ENCODE assay signal across 21 mouse cellular contexts in genomic region chr4:128983151-128983550, GRCm38 (mm10). TPM values are rescaled to one million over a fixed set of nuclear protein-coding genes. Genes with fewer than 3 reads are reported as not detected.
A peak's percentile ranks its signal among the peaks of the same experiment; 100 is the strongest.
DNase-seq lines count a peak whose midpoint lies in the region; ATAC-seq and TF ChIP-seq lines count a peak whose summit lies in the region.
"Had no signal": no experiment of that assay in that cellular context is flagged by ENCODE, and none has a peak within 500 bp of the region (broad histone marks: within the 10 kb centered on the region; RNA-seq: fewer than 3 reads in every experiment).

No protein-coding gene starts in this region.

- TF ChIP-seq POLR2A in kidney, adult 2 months (IDR thresholded peaks at IDR 0.05; ENCODE audit: low read depth, low read length), result no peak
- no peak for TF ChIP-seq POLR2A in testis, adult 2 months (IDR thresholded peaks at IDR 0.05; ENCODE audit: control insufficient read depth, low read depth, low read length)

- DNase-seq in kidney, adult 2 months, result peak; percentile 62
- DNase-seq in testis, postnatal 14 days (ENCODE audit: low spot score), result no peak
- DNase-seq in cerebellum, adult 11 months, result no peak
- no peak for DNase-seq in urinary bladder, postnatal 4 days (ENCODE audit: low spot score in 2 of 2)
- DNase-seq: B cell, adult 2 months; cerebellum, adult 18-20 months; gastrocnemius, postnatal 14 days; heart, postnatal 14 days; layer of hippocampus, adult 9-11 months; thymus, postnatal 4 days had no signal

- WGBS in kidney, adult 2 months, result 44% methylated on average over 2 of the region's 2 CpGs
- WGBS in kidney, embryonic 16.5 days, result 84% methylated on average over 2 of the region's 2 CpGs
- 49% methylated on average over 2 of the region's 2 CpGs for WGBS in liver, embryonic 15.5 days (ENCODE audit: insufficient replicate concordance)

- no peaks in the 10 kb centered on the region for H3K9me3 ChIP-seq in kidney, embryonic 16.5 days (ENCODE audit: low read length)
- no peaks in the 10 kb centered on the region for H3K9me3 ChIP-seq in liver, embryonic 15.5 days (replicated peaks)
- H3K9me3 ChIP-seq: embryonic facial prominence, embryonic 10.5 days; forebrain, embryonic 13.5 days; heart, embryonic 10.5 days; limb, embryonic 15.5 days; midbrain, embryonic 12.5 days had no signal

- peaks cover 19% of the 10 kb centered on the region for H3K4me1 ChIP-seq in kidney, adult 2 months (ENCODE audit: control insufficient read depth, insufficient read depth, low read length)
- no peaks in the 10 kb centered on the region for H3K4me1 ChIP-seq in kidney, embryonic 16.5 days (ENCODE audit: insufficient read depth, low read length)
- peaks cover 11% of the 10 kb centered on the region for H3K4me1 ChIP-seq in testis, adult 2 months (ENCODE audit: control insufficient read depth, insufficient read depth, low read length)
- peaks cover 29% of the 10 kb centered on the region for H3K4me1 ChIP-seq in liver, embryonic 15.5 days (replicated peaks)
- H3K4me1 ChIP-seq: forebrain, embryonic 13.5 days; heart, embryonic 10.5 days; limb, embryonic 15.5 days; midbrain, embryonic 12.5 days had no signal

- H3K27me3 ChIP-seq in kidney, adult 2 months (replicated peaks; ENCODE audit: control insufficient read depth, insufficient read depth, low read length), result no peaks in the 10 kb centered on the region
- no peaks in the 10 kb centered on the region for H3K27me3 ChIP-seq in kidney, embryonic 16.5 days (ENCODE audit: insufficient read depth, low read length)
- no peaks in the 10 kb centered on the region for H3K27me3 ChIP-seq in testis, adult 2 months (ENCODE audit: control insufficient read depth, insufficient read depth, low read length)
- H3K27me3 ChIP-seq in liver, embryonic 15.5 days, result no peaks in the 10 kb centered on the region
- H3K27me3 ChIP-seq: forebrain, embryonic 13.5 days; limb, embryonic 15.5 days; midbrain, embryonic 12.5 days; Patski had no signal

- H3K4me3 ChIP-seq in kidney, adult 2 months (ENCODE audit: insufficient read depth, low read depth, low read length), result no peak overlapping the region
- no peak overlapping the region for H3K4me3 ChIP-seq in kidney, embryonic 16.5 days (ENCODE audit: low read length)
- H3K4me3 ChIP-seq in testis, adult 2 months (ENCODE audit: control insufficient read depth, low read depth, low read length), result peak overlapping the region; percentile 52; the same call in 1 of the 2 replicates
- no peak overlapping the region for H3K4me3 ChIP-seq in liver, embryonic 15.5 days (replicated peaks)
- H3K4me3 ChIP-seq: embryonic facial prominence, embryonic 10.5 days; forebrain, embryonic 13.5 days; heart, embryonic 10.5 days; limb, embryonic 15.5 days; midbrain, embryonic 12.5 days had no signal

- no peak overlapping the region for H3K9ac ChIP-seq in kidney, embryonic 16.5 days (replicated peaks; ENCODE audit: low read length)
- H3K9ac ChIP-seq in liver, embryonic 15.5 days, result no peak overlapping the region
- H3K9ac ChIP-seq: forebrain, embryonic 13.5 days; hindbrain, embryonic 14.5 days; limb, embryonic 15.5 days; midbrain, embryonic 12.5 days had no signal

- no peaks in the 10 kb centered on the region for H3K36me3 ChIP-seq in kidney, adult 2 months (ENCODE audit: control insufficient read depth, insufficient read depth, low read length)
- no peaks in the 10 kb centered on the region for H3K36me3 ChIP-seq in kidney, embryonic 16.5 days (ENCODE audit: insufficient read depth, low read length)
- H3K36me3 ChIP-seq in testis, adult 2 months (ENCODE audit: control insufficient read depth, insufficient read depth, low read length), result no peaks in the 10 kb centered on the region
- H3K36me3 ChIP-seq in liver, embryonic 15.5 days (replicated peaks), result no peaks in the 10 kb centered on the region
- H3K36me3 ChIP-seq: embryonic facial prominence, embryonic 10.5 days; heart, embryonic 10.5 days; limb, embryonic 15.5 days; midbrain, embryonic 12.5 days had no signal

- no peak for ATAC-seq in kidney, embryonic 16.5 days (ENCODE audit: low FRiP score, low TSS enrichment)
- peak; percentile 13; the same call in 1 of the 2 replicates for ATAC-seq in liver, embryonic 15.5 days (ENCODE audit: insufficient read depth)
- ATAC-seq: activated CD4-positive, CD25-positive, alpha-beta regulatory T cell, adult 4 months; forebrain, embryonic 13.5 days; Patski had no signal

- H3K27ac ChIP-seq in kidney, adult 2 months (ENCODE audit: insufficient read depth, low read depth, low read length), result peak overlapping the region; percentile 95
- no peak overlapping the region for H3K27ac ChIP-seq in kidney, embryonic 16.5 days (ENCODE audit: low read length)
- H3K27ac ChIP-seq in testis, adult 2 months (ENCODE audit: control insufficient read depth, insufficient read depth, low read depth, low read length), result no peak overlapping the region
- H3K27ac ChIP-seq in liver, embryonic 15.5 days (replicated peaks), result peak overlapping the region; percentile 66
- H3K27ac ChIP-seq: embryonic facial prominence, embryonic 10.5 days; forebrain, embryonic 13.5 days; heart, embryonic 10.5 days; hindbrain, embryonic 14.5 days; limb, embryonic 15.5 days; midbrain, embryonic 12.5 days had no signal

- no peak for TF ChIP-seq CTCF in kidney, adult 2 months (conservative IDR thresholded peaks at IDR 0.05; ENCODE audit: insufficient read depth, insufficient read length, low read depth, low read length)
- TF ChIP-seq CTCF in testis, adult 2 months (IDR thresholded peaks at IDR 0.05; ENCODE audit: control insufficient read depth, insufficient read depth, insufficient replicate concordance, low read depth, low read length), result no peak

- no peak overlapping the region for H3K4me2 ChIP-seq in kidney, embryonic 16.5 days (replicated peaks; ENCODE audit: low read depth, low read length)
- H3K4me2 ChIP-seq in liver, embryonic 15.5 days, result no peak overlapping the region
- H3K4me2 ChIP-seq: forebrain, embryonic 13.5 days; hindbrain, embryonic 14.5 days; limb, embryonic 15.5 days; midbrain, embryonic 12.5 days had no signal

RNA-seq across cellular contexts. Expression of gene Ak2, which starts 8.6 kb away (rescaled TPM):
- 91.4 and 110 TPM in 2 replicates for polyA plus RNA-seq in kidney, adult 2 months (2012; rRNA removed)
- 226 and 238 TPM in 2 replicates for polyA plus RNA-seq in kidney, embryonic 16.5 days (2015; fragmentation: Nextera tagmentation; extraction: Ambion mirVana)
- polyA plus RNA-seq in testis, adult 2 months (2012; rRNA removed), result 98.0 and 115 TPM in 2 replicates
- polyA plus RNA-seq in liver, embryonic 15.5 days (2015; fragmentation: Nextera tagmentation; extraction: Ambion mirVana), result 119 and 121 TPM in 2 replicates

RNA-seq across cellular contexts. Expression of gene Azin2, which starts 20.9 kb away (rescaled TPM):
- polyA plus RNA-seq in kidney, adult 2 months (2012; rRNA removed), result 14.0 and 14.7 TPM in 2 replicates
- 21.7 and 26.3 TPM in 2 replicates for polyA plus RNA-seq in kidney, embryonic 16.5 days (2015; fragmentation: Nextera tagmentation; extraction: Ambion mirVana)
- polyA plus RNA-seq in testis, adult 2 months (2012; rRNA removed), result 213 and 251 TPM in 2 replicates
- polyA plus RNA-seq in liver, embryonic 15.5 days (2015; fragmentation: Nextera tagmentation; extraction: Ambion mirVana), result 0.71 and 0.77 TPM in 2 replicates

Comparison
In these comparisons a context has a peak if more than half of its experiments do, and no peak if none do; other contexts are left out.
1. H3K27ac ChIP-seq: peak in kidney, adult 2 months (single experiment) and liver, embryonic 15.5 days (single experiment); none in kidney, embryonic 16.5 days (single experiment) and testis, adult 2 months (single experiment).